Mouse (Mus musculus): ENCODE measurements at regions not wholly inside any gene's neighbourhood (a gene's known extent, or its start where the extent isn't known, plus 50 kb on each side); places are given as distances from the start of the nearest gene placed in this dataset.

DNA sequence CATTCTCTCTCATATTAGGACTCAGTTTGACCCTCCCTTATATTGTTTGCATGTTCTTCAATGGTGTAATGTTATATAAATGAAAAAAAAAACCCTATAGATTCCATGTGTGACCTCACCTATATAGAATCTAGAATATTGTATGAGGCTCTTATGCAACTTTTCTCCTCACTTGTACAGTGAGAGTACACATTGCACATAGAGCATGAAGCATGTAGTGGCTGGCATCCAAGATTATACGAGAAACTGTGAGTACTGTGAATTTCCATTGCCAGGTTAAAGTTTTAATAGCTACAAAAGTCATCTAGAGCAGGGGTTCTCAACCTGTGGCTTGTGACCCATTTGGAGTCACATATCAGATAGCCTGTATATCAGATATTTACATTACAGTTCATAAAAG is 96.5 kb upstream of the Thbs1 start:
- ATAC-seq (replicated peaks; ENCODE audit: poor library complexity), result no peak

DNA sequence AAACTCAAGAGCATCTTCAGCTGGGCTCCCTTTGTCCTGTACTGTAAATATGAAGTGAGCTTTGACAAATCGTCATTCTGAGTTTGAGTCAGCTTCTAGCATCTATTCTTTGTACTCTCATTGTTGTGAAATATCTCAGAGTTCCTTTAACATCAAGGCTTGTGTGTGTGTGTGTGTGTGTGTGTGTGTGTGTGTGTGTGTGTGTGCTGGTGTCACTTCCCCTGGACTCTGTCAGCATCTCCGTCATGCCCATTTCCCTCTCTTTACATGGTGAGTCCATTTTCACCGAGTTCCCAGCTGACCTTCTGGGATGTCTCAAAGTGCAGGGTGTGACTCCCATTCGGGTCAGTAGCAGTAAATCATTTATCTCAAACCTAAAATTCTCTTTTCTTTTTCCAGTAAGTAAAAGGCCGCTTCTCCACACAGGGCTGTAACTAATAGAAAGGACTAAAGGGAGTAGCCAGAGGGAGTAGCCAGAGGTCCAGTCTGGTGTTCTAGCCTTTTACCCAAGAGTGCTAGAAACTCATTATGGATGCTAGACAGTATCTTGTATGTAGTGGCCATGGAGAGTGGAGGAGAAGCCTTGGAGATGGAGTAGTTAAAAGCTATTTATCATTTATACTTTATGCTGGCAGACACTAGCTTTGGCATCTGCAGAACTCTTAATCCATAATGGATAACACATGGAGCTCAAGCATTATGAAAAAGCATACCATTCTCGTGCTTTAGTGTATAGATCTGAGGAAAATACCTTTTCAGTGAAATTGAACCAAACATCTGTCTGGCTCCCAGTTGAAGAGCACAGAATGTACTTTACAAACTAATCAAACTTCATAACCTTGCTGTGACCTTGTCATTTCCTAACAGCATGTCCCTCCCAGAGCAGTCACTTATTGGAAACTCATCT is 85.6 kb upstream of the Thbs1 start:
- ATAC-seq (replicated peaks; ENCODE audit: poor library complexity), result peak; percentile 78

DNA sequence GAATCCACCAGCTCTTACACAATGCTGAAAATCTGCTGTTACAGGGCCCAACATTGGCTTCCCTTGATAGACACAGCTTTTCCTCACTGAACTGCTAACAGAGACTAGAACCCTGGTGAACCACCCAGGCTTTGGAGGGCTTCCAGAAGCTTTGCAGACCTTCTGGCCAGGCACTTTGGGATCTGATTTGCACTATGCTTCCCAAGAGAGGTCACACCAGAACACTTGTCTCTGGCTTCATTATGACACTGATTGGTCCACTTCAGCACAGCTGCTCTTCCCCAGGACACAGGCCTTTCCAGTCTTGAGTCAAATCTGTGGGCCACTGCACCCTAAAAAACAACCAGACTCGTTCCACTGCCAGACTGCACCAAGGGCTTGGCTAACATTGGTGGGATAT is 82.8 kb upstream of the Thbs1 start:
- no peak for ATAC-seq (replicated peaks; ENCODE audit: poor library complexity)

DNA sequence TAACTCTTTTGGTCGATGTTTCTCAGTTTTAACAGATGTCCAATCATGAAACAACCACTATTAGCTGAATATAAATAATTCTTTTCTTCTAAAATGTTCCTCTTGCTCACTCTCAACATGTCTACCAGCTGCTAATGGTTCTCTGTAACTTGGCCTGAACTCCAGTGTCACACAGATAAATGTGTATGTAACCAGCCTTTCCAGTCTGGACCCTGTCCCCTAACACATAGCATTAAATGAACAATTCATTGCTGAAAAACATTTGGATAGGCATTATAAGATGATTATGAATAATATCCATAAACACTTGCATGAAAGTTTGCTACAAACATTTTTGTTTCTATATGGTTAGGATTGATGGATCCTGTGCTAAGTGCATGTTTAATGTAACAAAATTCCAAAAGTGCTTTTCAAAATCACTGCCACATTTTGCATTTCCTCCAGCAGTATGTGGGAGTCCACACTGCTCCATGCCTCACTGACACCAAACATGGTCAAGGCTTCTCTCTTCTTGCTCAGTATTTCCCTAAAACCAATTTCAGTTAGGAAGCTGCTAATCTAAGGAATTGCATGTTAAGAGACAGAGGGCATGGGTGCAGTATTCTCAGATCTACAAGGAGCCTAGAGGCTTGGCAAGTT is 82.1 kb upstream of the Thbs1 start:
- ATAC-seq (replicated peaks; ENCODE audit: poor library complexity), result no peak

DNA sequence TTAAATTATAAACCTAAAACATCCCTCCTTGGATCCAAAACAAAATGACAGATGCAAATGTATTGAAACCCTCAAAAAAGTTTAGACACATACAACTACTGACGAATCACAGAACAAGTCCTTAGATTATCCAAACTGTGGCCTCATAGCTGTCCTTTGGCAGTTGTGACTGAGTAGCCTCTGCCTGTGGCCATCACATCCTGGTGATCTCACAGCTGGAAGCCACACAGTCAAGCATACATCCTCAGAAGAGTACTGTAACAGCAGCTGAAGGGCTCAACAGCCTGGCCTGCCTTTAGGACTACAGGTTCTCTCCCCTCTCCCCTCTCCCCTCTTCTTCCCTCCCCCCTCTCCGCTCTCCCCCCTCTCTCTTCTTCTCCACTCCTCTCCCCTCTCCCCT is 80.0 kb upstream of the Thbs1 start:
- no peak for ATAC-seq (replicated peaks; ENCODE audit: poor library complexity)

DNA sequence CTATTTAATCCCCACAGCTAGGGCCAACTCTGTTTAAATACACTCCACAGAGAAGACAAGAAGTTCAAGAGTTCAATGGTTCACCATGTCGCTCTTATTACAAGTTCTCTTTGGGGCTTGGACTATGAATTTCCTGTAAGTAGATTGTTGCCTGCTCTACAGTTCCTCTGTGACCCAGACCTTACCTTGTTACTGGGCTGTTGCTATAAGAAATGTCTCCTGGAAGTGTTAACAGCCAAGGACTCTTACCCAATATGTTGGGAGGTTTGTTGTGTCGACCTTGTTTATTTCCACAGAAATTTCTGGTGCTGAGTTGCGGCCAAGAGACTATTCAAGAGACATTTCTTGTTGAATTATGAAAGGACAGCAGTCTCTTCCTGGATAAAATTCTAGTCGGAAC is 78.3 kb upstream of the Thbs1 start:
- ATAC-seq (replicated peaks; ENCODE audit: poor library complexity), result no peak

DNA sequence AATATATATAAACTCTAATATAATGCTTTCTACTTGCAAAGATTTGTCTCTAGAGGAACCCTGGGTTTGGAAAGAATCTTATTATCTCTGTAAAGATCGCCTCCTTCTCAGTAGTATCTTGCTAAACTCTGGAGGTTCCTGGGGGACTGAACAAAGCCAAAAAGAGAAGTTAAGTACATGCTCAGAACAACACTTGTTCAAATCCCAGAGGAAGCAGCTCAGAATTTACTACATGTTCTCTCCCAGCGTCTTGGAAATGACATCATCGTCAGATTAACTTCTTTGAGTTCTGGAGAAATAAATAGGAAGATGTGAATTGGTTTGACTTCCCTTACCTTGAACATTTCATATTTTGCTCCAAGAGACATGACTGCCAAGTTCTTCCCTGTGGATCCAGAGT is 77.7 kb upstream of the Thbs1 start:
- ATAC-seq (replicated peaks; ENCODE audit: poor library complexity), result no peak

DNA sequence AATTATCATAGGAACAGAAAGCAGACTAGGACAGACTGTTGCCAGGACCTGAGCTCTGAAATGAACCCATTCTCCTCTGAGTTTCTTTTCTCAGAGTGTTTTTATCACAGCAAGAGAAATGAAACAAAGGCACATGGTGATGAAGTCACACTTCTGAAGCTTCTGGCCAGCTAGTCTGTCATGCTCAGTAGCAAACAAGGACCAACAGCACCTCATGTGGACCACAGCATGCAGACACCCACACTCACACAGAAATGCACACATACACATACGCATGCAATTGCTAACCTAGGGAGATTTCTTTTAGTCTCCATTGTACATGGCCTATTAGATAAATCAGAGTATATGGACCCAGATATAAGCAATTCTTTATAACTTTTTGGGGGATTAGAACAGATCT is 76.3 kb upstream of the Thbs1 start:
- ATAC-seq (replicated peaks; ENCODE audit: poor library complexity), result no peak

DNA sequence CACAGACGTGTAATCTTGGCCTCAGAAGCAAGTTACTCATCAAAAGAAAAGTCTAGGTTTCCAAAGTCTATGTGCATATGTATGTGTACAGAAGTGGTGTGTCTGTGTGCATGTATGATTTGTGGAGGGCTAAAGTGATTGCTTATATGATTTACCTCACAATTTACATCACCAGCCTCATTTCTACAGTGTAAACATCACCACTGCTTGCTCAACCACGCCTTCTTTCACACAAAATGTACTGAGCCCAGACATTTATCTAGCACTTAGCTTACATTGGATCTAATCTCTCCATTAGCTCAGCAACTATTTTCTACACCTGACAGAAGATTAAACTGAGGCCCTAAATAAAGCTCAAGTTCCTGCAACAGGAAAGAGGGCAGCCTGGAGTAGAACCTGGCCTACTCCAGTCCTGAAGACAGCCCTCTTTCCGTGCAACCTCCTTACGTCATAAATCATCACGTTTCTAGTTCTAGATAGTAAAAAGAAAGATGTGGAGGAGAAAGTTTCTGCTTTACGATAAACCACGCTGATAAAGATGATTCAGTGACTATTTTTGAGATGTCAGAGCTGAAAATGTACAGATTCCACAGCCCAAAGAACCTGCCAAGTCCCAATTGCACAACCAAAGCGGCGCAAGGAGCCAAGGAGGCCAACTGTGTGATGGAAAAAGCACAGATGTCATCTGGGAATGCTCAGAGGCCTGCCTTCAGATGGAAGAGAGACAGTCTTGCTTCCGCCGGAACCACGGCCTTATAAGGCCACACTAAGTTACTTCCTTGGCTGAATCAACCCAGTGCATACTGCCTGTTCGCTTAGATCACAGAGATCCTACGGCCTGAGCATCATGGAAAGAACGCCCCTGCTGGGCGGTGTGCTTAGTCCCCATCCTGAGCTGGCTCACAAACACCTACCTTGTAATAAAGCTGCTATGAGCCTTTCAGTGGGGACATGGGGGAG is 72.5 kb upstream of the Thbs1 start:
- no peak for ATAC-seq (replicated peaks; ENCODE audit: poor library complexity)

DNA sequence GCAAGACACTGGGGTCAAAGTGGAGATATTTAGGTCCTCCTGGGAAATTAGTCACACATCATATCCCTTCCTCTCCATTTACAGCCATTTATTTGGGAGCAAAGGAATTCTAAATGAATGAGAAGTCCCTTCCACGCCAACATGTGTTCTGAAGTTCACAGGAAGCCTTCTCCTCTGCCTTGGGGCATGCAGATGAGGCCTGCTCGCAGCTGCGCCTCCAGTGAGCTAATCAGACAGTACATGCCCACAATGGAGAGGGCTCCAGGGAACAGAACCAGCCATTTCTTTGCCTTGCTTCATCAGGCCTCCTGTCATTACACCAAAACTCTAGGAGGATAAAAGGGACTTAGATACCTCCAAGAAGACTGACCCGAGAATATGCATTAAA is 71.9 kb upstream of the Thbs1 start:
- ATAC-seq (replicated peaks; ENCODE audit: poor library complexity), result no peak

DNA sequence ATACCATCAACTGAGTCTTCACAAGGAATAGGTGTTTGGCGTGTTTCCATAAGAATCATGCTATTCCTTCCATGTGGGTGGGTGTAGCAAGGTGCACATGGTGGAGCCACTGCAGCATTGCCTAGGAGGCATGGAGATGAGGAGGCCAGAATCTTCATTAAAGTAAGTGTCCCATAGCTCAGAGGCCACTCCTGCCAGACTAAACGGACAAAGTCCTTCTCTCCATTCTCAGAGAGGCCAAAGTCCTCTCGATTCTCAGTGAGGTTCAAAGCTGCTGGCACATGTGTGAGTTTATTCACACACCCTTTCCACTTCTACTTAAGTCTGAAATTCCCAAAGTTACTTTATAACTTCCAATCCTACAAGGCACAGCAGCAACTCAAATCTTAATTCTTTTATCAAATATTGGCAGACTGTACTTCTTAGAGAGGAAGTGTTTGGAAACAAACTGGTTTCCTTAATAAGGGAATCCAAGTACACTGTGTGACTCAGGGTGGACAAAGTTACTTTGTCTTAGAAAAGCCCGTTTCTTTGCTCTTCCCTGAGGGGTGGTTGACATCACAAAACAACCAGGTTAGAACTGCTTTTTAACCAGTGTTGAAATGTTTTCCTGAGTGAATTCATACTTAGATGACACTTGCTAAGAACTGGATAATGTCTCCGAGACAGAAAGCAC is 69.2 kb upstream of the Thbs1 start:
- no peak for ATAC-seq (replicated peaks; ENCODE audit: poor library complexity)

DNA sequence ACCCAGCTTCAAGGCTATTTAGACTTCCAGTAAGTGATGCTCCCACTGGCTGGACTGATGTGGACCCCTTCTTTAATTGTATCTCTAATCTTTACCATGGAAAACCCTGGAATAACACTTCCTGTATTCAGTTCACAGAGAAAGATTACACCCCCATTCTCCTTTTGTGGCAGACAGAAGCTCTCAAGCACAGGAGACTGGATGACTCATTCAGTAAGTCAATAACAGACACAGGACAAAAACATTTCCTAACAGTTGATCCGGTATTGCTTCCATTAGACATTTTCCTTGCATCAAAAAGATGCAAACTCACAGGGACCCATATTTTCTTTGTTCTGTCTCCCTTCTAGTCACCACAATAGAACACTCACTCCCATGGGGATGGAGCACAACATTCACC is 67.0 kb upstream of the Thbs1 start:
- ATAC-seq (replicated peaks; ENCODE audit: poor library complexity), result no peak

DNA sequence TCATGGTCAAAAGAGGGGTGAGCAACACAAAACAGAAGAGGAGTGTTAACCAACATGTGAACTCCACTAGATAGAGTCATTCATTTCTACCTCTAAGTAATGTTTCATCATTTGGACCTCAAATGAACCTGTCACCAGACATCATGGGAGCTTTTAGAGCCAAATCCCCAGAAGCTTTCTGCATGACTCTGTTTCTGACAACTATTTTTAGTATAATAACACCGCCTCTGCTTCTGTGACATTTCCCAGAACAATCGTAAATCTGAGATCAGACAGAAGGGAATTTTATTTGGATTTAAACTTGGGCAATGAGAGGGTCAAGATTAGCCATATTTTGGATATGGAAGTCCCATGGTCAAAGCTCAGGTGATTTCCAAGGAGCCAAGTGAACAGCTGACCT is 61.4 kb upstream of the Thbs1 start:
- ATAC-seq (replicated peaks; ENCODE audit: poor library complexity), result no peak

DNA sequence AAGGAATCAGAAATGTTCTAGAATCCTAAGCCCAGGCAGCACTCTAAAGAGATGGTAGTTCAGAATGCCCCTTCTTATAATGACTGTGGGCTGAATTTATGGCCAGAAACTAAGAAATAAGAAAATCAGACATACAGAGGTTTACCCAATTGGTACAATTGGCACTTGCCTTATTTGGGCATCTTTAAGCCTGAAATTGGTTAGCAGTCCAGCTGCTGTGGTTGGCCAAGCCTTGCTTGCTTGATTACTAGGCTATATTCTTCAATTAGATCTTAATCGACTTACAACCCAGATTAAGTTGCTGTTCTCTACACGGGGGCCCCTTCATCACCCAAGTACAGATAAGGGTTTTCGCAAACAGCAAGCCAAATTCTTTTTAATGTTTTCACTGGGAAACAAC is 60.1 kb upstream of the Thbs1 start:
- no peak for ATAC-seq (replicated peaks; ENCODE audit: poor library complexity)

DNA sequence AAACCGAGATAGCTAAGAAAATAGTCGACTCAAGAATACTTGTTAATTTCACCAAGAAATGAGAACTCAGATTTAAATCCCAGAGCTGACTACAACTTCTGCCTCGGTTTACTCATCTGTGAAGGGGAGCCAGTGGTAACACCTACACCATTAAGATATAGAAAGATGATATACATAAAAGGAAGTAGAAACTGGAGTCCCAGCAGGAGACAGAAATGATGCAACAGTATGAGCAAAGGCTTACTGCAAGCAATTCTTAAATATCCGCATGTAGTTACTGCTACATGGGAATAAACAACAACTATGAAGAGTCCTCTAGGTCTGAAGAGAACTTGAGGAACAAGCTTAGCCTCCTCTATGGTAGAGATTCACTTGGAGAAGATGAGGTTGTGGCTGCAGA is 58.2 kb upstream of the Thbs1 start:
- peak; percentile 39; the same call in 1 of the 2 replicates for ATAC-seq (replicated peaks; ENCODE audit: poor library complexity)

DNA sequence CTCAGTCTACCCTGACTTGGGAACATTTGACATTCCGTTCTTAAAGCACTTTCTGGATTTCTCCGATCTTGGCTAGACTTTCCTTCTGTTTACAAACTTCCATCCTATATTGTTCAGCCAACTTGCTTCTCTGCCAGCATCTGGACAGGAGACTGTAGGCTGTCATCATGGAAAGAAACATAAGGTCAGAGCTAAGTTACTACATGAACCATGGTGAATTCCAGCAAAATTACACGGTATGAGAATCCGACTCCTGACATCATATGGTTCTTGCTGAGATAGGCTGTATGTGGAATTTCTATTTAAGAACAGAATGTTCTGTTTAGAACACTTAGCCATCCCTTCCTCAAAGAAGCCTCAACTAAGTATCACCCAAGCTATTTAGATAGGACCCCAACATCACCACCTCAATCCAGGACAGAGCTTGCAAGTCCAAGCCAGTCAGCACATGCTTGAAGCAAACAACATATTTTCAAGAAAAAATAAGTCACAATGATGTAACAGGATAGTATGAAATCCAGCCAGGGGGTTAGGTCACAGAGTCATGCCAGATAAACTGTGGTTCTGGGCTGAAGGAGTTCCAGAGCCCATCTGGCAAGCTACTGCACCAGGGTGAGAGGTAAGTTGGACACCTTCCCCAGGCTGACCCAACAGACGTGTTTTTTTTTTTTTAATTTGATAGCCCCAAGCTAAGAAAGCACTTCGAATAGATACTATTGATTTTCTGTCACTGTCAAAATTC is 52.9 kb upstream of the Thbs1 start:
- ATAC-seq (replicated peaks; ENCODE audit: poor library complexity), result no peak

DNA sequence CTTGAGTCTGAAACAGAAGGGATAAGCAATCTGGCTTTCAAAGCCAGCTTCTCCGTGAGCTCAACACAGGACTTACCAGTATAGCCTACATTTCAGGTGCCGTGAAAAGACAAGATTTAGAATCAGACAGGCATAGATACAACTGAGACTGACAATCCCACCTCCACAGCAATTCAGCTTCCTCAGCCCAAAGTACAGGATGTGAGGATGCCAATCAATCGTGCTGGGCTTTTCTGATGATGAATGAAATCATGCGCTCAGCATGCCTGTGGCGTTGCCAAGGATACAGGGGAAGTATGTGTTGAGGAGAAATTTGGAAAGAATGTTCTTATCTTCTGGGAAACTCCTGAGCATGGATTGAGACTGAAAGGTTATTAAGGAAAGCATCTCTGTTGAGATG is 50.4 kb upstream of the Thbs1 start:
- no peak for ATAC-seq (replicated peaks; ENCODE audit: poor library complexity)
